Mouse (Mus musculus) cerebellum, adult 11-12 months (tissue): Measurements from ENCODE around the gene Wdr46.
"Not testable (repeated sequence)": the region's sequence is repeated elsewhere in the genome, so short reads cannot be mapped to it uniquely, and the experiment has no call there.

ENCODE experiments used
- DNase-seq: peaks from one replicate; pipeline ENCODE4 v3.0.0; 2022

The Wdr46 gene

DNA sequence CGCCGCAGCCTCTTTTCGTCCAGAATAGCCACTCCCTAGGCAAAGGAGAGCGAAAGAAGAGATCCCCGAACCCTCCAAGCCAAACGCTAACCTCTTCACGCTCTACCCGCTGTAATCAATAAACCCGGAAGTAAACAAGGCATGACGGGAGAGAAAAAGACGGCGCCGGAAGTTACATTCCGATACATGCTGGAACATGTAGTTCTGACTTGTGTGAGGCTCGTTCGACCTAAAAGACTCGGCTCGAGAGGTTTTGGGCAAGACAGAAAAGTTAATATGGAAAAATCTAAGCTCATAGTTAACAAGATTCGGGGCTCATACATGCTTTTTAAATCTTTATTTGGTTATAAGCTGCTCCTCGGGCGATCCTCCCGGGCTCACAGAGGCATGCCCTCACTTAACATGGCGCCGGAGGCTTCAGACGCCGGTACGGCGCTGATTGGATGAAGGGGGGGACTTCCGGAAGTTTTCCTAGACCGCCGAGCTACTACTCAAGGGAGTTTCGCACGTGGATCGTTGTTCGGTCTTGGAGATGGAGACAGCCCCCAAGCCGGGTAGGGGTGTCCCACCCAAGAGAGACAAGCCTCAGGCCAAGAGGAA is at the start of gene Wdr46, which contains the start of gene Pfdn6:
Gene Wdr46 (plus strand): TSS at position 455 of the 600 bp plus-strand sequence.
Gene Pfdn6 (minus strand): TSS at position 138 of the 600 bp plus-strand sequence.
- peak; percentile 83 for DNase-seq

GRCm38 (mm10) chr17:33891357-33891756 is 49.1 kb upstream of the Wdr46 start:
- DNase-seq: no peak

GRCm38 (mm10) chr17:33891892-33892291 is 48.6 kb upstream of the Wdr46 start:
- peak; percentile 28 for DNase-seq

- DNase-seq: peak; percentile 27
Measured at GRCm38 (mm10) chr17:33892429-33892828, 48.0 kb upstream of the Wdr46 start.

GRCm38 (mm10) chr17:33893011-33893410 is 47.4 kb upstream of the Wdr46 start:
- DNase-seq: peak; percentile 5

DNA sequence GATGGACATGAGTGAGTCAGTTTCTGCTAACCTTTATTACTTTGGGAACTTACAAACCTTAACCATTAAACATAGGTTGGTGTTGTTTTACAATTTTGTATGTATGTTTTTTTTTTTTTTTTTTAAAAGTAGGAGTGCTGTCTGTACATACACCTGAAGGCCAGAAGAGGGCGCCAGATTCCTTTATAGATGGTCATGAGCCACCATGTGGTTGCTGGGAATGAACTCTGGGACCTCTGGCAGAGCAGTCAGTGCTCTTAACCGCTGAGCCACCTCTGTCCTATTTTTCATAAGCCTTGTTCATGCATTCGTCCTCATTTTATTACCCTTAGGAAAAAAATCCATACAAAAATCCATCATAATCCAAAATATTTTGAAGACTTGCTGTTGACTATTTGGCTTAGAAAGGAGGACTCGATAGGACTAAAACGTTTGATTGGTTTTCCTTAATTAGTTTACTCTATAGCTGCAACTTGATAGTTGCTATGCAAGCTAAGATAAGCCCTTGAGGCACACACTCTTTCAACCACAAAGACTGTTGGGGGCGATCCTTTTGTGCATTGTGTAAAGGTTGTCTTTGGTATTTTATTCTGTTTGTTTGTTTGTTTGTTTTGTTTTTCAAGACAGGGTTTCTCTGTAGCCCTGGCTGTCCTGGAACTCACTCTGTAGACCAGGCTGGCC is 43.2 kb upstream of the Wdr46 start:
- DNase-seq: peak; percentile 4

GRCm38 (mm10) chr17:33898193-33898592 is 42.3 kb upstream of the Wdr46 start:
- DNase-seq: not testable (repeated sequence)

GRCm38 (mm10) chr17:33899642-33900041 is 40.8 kb upstream of the Wdr46 start:
- peak; percentile 6 for DNase-seq

DNA sequence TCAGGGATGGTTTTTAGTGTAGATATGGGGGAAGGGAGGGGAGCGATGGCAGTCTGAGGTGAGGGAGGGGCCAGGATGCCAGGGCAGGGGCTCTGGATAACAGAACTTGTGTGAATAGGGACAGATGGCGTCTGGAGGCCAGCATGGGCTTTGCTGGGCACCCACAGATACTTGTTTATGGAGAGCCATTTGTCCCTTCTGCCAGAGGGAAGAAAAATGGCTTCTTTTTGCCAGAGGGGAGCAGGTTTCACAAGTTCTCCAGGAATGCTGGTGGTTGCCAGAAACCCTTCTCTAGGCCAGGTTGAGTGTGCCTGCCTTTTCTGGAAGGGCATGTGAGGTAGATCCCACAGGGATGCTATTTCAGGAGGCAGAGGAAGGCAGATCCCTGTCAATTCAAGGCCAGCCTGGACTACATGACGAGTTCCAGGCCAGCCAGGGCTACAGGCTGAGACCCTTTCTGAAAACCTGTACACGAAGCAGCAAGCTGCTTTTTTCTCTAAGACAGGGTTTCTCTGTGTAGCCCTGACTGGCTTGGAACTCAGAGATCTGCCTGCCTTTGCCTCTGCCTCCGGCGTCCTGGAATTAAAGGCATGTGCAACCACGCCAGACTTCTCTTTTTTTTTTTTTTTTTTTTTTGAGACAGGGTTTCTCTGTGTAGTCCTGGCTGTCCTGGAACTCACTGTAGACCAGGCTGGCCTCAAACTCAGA is 40.0 kb upstream of the Wdr46 start:
- peak; percentile 26 for DNase-seq

- peak; percentile 6 for DNase-seq
Measured at GRCm38 (mm10) chr17:33900989-33901314, 39.5 kb upstream of the Wdr46 start.

GRCm38 (mm10) chr17:33901653-33902052 is 38.8 kb upstream of the Wdr46 start:
- no peak for DNase-seq

- no peak for DNase-seq
Measured at GRCm38 (mm10) chr17:33902079-33902478, 38.4 kb upstream of the Wdr46 start.

- DNase-seq: no peak
Measured at GRCm38 (mm10) chr17:33902491-33902890, 38.0 kb upstream of the Wdr46 start.

DNA sequence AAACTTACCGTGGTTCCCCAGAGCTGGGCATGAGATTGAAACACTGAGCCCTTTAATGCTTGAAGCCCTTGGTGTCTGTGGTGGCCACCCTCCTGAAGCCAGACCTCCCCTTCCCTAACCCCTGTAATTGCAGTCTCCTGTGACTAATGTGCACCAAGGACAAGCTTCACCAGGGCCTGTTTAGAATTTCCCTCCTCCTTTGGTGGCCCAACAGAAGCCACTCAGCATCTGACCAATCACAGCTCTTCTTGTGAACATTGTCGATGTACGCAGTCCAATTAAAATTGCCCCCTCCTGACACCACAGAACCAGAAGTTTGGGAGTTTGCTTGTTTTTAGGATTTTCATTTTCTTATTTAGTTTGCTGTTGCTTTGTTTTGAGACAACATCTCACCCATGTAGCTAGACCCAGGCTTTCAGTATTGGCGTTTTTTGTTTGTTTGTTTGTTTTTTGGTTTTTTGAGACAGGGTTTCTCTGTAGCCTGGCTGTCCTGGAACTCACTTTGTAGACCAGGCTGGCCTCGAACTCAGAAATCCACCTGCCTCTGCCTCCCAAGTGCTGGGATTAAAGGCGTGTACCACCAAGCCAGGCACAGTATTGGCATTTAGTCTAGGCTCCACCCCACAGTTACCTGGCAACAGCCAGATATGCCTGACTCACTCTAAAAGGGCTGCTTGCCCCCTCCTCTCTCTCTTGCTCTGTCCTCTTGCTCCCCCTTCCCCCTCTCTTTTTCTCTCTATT is 36.4 kb upstream of the Wdr46 start:
- not testable (repeated sequence) for DNase-seq

- not testable (repeated sequence) for DNase-seq
Measured at GRCm38 (mm10) chr17:33904835-33905234, 35.6 kb upstream of the Wdr46 start, which contains the start of gene Platr17. Platr17 (plus strand) TSS chr17:33905135.

DNA sequence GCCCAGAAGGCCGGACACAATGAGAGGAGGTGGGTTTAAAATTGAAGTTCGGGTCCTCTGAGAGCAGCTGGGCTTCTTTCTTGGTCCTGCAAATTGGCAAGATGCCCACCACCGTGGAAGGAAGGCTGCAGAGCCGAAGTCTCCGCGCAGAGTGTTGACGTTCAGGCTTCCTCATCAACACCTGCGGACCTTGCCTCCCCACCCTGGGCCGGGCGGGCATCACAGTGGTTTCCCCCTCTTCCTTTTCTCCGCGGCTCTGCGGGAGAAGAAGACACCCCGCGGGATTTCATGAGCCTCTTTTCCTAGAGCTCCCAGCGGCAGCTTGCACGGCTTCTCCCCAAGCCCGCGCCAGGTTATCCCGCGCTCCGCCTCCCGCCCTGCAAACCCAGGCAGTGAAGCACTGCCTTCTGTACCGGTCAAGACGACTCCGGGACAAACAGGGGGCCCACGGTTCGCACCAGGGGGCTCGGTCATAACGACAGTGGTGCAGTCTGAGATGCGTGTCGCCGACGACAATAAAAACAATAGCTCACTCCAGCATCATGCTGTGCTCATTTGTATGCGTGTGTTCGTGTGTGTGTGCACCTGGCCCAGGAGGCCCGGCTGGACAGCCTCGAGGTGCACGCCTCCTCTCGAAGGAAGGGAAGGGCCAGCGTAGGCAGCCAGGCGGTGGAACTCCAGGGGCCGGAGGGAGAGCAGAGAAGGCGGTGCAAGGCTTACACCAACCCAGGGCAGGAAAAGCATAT is 32.0 kb upstream of the Wdr46 start:
- DNase-seq: peak; percentile 84

- peak; percentile 99 for DNase-seq
Measured at GRCm38 (mm10) chr17:33909077-33909868, 31.2 kb upstream of the Wdr46 start, which contains the start of gene Daxx. Daxx (plus strand) TSS chr17:33909414.

DNA sequence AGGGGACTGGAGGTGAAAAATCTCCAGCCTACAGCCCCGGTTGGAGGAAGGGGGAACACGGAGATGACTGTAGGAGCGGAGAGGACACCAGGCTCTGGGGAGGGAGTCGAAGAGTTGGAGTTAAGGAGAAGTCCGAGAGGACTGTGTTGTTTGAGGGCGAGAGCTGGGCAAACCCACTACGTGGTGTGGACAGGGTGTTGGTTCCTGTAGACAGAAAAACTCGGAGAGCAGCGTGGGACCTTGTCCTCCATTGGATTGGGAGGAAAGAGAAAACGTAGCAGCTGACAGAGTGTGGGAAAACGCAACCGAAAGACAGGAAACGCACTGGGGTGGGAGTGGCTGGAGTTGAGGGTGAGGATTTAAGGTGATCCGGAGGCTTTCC is 30.6 kb upstream of the Wdr46 start:
- no peak for DNase-seq

DNA sequence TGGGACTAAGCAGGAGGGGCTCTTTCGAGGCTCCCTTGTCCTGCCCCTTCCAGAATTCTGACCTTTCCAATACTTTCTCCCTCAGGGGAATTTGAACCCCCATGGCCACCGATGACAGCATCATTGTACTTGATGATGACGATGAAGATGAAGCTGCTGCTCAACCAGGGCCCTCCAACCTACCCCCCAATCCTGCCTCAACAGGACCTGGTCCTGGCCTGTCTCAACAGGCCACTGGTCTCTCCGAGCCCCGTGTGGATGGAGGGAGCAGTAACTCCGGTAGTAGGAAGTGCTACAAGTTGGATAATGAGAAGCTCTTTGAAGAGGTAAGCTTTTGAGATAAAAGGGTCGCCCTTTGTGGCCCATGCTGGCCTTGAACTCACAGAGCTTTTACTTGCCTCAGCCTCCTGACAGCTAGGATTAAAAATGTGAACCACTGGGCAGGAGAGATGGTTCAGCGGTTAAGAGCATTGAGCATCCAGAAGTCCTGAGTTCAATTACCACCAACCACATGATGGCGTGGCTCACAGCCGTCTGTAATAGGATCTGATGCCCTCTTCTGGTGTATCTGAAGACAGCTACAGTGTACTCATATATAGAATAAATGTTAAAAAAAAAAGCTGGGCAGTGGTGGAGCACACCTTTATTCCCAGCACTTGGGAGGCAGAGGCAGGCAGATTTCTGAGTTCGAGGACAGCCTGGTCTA is 30.0 kb upstream of the Wdr46 start:
- peak; percentile 57 for DNase-seq

DNA sequence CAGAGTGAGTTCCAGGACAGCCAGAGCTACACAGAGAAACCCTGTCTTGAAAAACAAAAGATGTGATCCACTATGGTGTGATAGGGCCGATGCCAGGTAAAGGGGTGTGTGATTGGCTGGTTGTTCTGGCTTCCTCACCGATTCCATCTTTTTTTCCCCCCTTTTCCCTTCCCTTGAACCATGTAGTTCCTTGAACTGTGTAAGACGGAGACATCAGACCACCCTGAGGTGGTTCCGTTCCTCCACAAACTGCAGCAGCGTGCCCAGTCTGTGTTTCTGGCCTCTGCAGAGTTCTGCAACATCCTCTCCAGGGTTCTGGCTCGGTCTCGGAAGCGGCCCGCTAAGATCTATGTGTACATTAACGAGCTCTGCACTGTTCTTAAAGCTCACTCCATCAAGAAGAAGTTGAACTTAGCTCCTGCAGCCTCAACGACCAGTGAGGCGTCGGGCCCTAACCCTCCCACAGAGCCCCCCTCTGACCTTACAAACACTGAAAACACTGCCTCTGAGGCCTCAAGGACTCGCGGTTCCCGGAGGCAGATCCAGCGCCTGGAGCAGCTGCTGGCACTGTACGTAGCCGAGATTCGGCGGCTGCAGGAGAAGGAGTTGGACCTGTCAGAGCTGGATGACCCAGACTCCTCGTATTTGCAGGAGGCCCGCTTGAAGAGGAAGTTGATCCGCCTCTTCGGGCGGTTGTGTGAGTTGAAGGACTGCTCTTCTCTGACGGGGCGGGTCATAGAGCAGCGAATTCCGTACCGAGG is 29.2 kb upstream of the Wdr46 start:
- DNase-seq: peak; percentile 60
